Mouse (Mus musculus): ENCODE results near the gene Mtch1. TPM values are rescaled to one million over a fixed set of nuclear protein-coding genes. Genes with fewer than 3 reads are reported as not detected.
A peak's percentile ranks its signal among the peaks of the same experiment; 100 is the strongest.

Gene Mtch1
- total and polyA plus RNA-seq, 3 experiments: 66.1 to 143 (median 110) TPM

DNA sequence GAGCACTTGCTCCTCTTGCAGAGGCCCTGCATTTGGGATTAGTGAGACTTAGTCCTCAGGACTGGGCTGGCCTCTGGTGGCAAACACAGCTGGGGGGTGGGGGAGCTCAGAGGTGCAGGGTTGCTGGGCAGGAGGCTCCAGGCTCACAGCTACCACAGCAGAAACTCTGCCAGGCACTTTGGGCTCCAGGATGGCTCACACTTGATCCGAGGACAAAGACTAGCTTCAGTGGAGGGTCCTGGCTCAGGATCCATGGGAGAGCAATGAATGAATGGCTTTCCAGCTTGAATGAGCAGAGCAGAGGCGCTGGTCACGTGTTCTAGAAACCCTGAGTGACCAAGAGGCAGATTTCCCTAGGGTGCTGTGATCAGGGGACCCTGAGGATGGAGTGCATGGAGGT, 11.2 kb upstream of the Mtch1 start:
- no peak for TF ChIP-seq GABPA (IDR thresholded peaks at IDR 0.05; ENCODE audit: insufficient replicate concordance, low read depth, low read length)
- TF ChIP-seq ETS1 (conservative IDR thresholded peaks at IDR 0.05; ENCODE audit: low read depth, low read length): no peak
- no peak for TF ChIP-seq KAT2A (IDR thresholded peaks at IDR 0.05; ENCODE audit: insufficient replicate concordance, low read length)
- no peak for TF ChIP-seq RAD21 (IDR thresholded peaks at IDR 0.05; ENCODE audit: low read depth, low read length)
- TF ChIP-seq UBTF (IDR thresholded peaks at IDR 0.05; ENCODE audit: low read depth, low read length): no peak
- no peak for TF ChIP-seq CTCF (conservative IDR thresholded peaks at IDR 0.05 in 1 of 2, IDR thresholded peaks at IDR 0.05 in 1 of 2; ENCODE audit: low read depth in 2 of 2, low read length in 2 of 2)
- TF ChIP-seq ZNF384 (IDR thresholded peaks at IDR 0.05; ENCODE audit: low read depth, low read length): no peak
- no peak for TF ChIP-seq ZMIZ1 (IDR thresholded peaks at IDR 0.05; ENCODE audit: low read depth, low read length)
- Histone ChIP-seq H3K9me3 (replicated peaks; ENCODE audit: low read length) (no peaks in the 10 kb centered on the region), H3K9ac (ENCODE audit: insufficient read depth, low read depth) (no peak overlapping the region), H3K4me1 (ENCODE audit: control insufficient read depth in 1 of 2, insufficient read depth in 2 of 2) (peaks cover 15 to 43% of the 10 kb centered on the region in 2 experiments), H3K27me3 (replicated peaks) (peaks cover 2% of the 10 kb centered on the region), H3K4me3 (replicated peaks in 1 of 3; ENCODE audit: low read depth in 2 of 3, low read length in 2 of 3, poor library complexity in 1 of 3) (no peak overlapping the region), H3K36me3 (replicated peaks in 1 of 2; ENCODE audit: control insufficient read depth in 1 of 2, insufficient read depth in 1 of 2, low read length in 1 of 2) (peaks cover 0 to 4% of the 10 kb centered on the region in 2 experiments), H3K4me2 (ENCODE audit: insufficient read depth, low read depth, poor library complexity, severe bottlenecking) (no peak overlapping the region), H3K79me2 (replicated peaks; ENCODE audit: control insufficient read depth, extremely low read depth, insufficient read depth, poor library complexity, severe bottlenecking) (peaks cover 4% of the 10 kb centered on the region; the same call in 1 of the 2 replicates), H3K27ac (ENCODE audit: insufficient read depth, low read depth) (no peak overlapping the region)
- no peak for DNase-seq (ENCODE audit: extremely low read depth)
- in situ Hi-C loops (cut with MboI; ENCODE audit: low pct_ligation_motif_present, low pct_unique_long_range_greater_than_20kb, low sequenced_read_pairs) (no loop called here), dilution Hi-C loops (cut with MboI; ENCODE audit: extremely low pct_ligation_motif_present, extremely low pct_unique_long_range_greater_than_20kb, low sequenced_read_pairs) (no loop called here)

DNA sequence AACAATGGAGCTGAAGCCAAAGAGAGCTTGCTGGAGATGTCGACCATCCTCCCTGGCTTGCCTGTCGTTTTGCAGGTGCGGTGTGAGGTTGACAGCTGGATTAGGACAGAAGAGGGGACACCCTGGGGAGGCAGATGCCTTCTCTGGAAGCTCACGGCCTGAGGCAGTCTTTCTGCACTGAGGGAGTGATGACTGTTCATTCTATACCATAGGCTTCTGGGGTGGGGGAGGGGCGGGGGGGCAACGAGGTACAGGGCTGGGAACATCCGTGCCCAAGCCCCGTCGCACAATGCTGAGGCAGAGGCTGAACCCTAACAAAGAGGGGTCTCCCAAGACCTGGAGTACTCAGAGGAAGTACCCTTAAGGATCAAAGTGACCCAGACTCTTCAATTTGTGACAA, 9.1 kb upstream of the Mtch1 start:
- Histone ChIP-seq H3K27me3 (replicated peaks) (peaks cover 2% of the 10 kb centered on the region), H3K27ac (ENCODE audit: insufficient read depth, low read depth) (no peak overlapping the region), H3K9me3 (replicated peaks; ENCODE audit: low read length) (no peaks in the 10 kb centered on the region), H3K79me2 (replicated peaks; ENCODE audit: control insufficient read depth, extremely low read depth, insufficient read depth, poor library complexity, severe bottlenecking) (no peaks in the 10 kb centered on the region), H3K4me3 (replicated peaks in 1 of 3; ENCODE audit: low read depth in 2 of 3, low read length in 2 of 3, poor library complexity in 1 of 3) (peak overlapping the region in 1 of 3 experiments; percentile 28), H3K36me3 (replicated peaks in 1 of 2; ENCODE audit: control insufficient read depth in 1 of 2, insufficient read depth in 1 of 2, low read length in 1 of 2) (no peaks in the 10 kb centered on the region), H3K4me1 (ENCODE audit: control insufficient read depth in 1 of 2, insufficient read depth in 2 of 2) (peaks cover 0 to 23% of the 10 kb centered on the region in 2 experiments; a peak in 2 of 4 replicates), H3K9ac (ENCODE audit: insufficient read depth, low read depth) (no peak overlapping the region), H3K4me2 (ENCODE audit: insufficient read depth, low read depth, poor library complexity, severe bottlenecking) (no peak overlapping the region)
- TF ChIP-seq MYC (IDR thresholded peaks at IDR 0.05; ENCODE audit: low read depth, low read length): no peak
- in situ Hi-C loops (cut with MboI; ENCODE audit: low pct_ligation_motif_present, low pct_unique_long_range_greater_than_20kb, low sequenced_read_pairs) (no loop called here), dilution Hi-C loops (cut with MboI; ENCODE audit: extremely low pct_ligation_motif_present, extremely low pct_unique_long_range_greater_than_20kb, low sequenced_read_pairs) (no loop called here)
- DNase-seq (ENCODE audit: extremely low read depth): no peak

DNA sequence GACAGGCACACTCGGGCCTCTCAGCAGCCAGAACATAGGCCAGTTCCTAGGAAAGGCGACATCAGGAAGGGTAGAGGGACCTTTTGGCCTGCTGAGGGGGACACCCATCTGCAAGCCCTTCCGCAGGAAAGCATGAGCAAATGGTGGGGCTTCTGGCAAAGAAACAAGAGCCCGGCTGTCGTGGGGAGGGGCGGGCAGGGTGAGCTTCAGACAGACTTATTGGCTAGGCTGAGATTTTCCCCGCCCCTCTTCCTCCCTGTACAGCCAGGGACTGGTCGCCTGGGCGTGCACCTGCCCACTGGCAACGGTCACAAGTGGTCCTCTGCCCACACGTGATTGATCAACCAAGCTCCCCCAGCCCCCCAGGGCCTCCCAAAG, 8.7 kb upstream of the Mtch1 start:
- H3K4me3 ChIP-seq (replicated peaks in 1 of 3; ENCODE audit: low read depth in 2 of 3, low read length in 2 of 3, poor library complexity in 1 of 3): peak overlapping the region in 1 of 3 experiments; percentile 28
- DNase-seq (ENCODE audit: extremely low read depth): no peak
- dilution Hi-C loops (cut with MboI; ENCODE audit: extremely low pct_ligation_motif_present, extremely low pct_unique_long_range_greater_than_20kb, low sequenced_read_pairs) (no loop called here), in situ Hi-C loops (cut with MboI; ENCODE audit: low pct_ligation_motif_present, low pct_unique_long_range_greater_than_20kb, low sequenced_read_pairs) (no loop called here)
- H3K27ac ChIP-seq (ENCODE audit: insufficient read depth, low read depth): no peak overlapping the region
- 0 out of 2 replicates have a peak, but pooled peaks have one; percentile 18 for TF ChIP-seq MXI1 (IDR thresholded peaks at IDR 0.05; ENCODE audit: low read depth, low read length)
- peak; percentile 48 for TF ChIP-seq USF1 (IDR thresholded peaks at IDR 0.05; ENCODE audit: low read depth, low read length)
- no peak for TF ChIP-seq PAX5 (IDR thresholded peaks at IDR 0.05; ENCODE audit: low read length)
- no peak for TF ChIP-seq SMC3 (IDR thresholded peaks at IDR 0.05; ENCODE audit: low read depth, low read length)
- no peak for TF ChIP-seq MYC (IDR thresholded peaks at IDR 0.05; ENCODE audit: low read depth, low read length)
- no peak for TF ChIP-seq TCF12 (IDR thresholded peaks at IDR 0.05; ENCODE audit: low read depth, low read length)
- TF ChIP-seq BHLHE40 (IDR thresholded peaks at IDR 0.05; ENCODE audit: low read depth, low read length): peak; percentile 78
- 0 out of 2 replicates have a peak, but pooled peaks have one; percentile 24 for TF ChIP-seq SIN3A (IDR thresholded peaks at IDR 0.05; ENCODE audit: low read length)
- no peaks in the 10 kb centered on the region for H3K79me2 ChIP-seq (replicated peaks; ENCODE audit: control insufficient read depth, extremely low read depth, insufficient read depth, poor library complexity, severe bottlenecking)
- H3K36me3 ChIP-seq (replicated peaks in 1 of 2; ENCODE audit: control insufficient read depth in 1 of 2, insufficient read depth in 1 of 2, low read length in 1 of 2): no peaks in the 10 kb centered on the region
- H3K9me3 ChIP-seq (replicated peaks; ENCODE audit: low read length): no peaks in the 10 kb centered on the region
- no peak overlapping the region for H3K4me2 ChIP-seq (ENCODE audit: insufficient read depth, low read depth, poor library complexity, severe bottlenecking)
- peaks cover 0 to 21% of the 10 kb centered on the region in 2 experiments; a peak in 2 of 4 replicates for H3K4me1 ChIP-seq (ENCODE audit: control insufficient read depth in 1 of 2, insufficient read depth in 2 of 2)
- H3K9ac ChIP-seq (ENCODE audit: insufficient read depth, low read depth): no peak overlapping the region
- H3K27me3 ChIP-seq (replicated peaks): peaks cover 2% of the 10 kb centered on the region

All from CH12.LX (cell line).